Mouse (Mus musculus): ENCODE data around the gene Ndufaf7.
A peak's percentile ranks its signal among the peaks of the same experiment; 100 is the strongest.

The Ndufaf7 gene

GRCm38 (mm10) chr17:78936466-78937228 is at the start of gene Ndufaf7, which contains the start of gene Cebpz:
TSS of gene Ndufaf7 (plus strand) at chr17:78937136.
TSS of gene Cebpz (minus strand) at chr17:78937066.
- DNase-seq = peak; percentile 97 to 98

GRCm38 (mm10) chr17:78888554-78888953 is 48.4 kb upstream of the Ndufaf7 start:
- no peak for DNase-seq

- no peak for DNase-seq
These were observed 47.8 kb upstream of the Ndufaf7 start for GRCm38 (mm10) chr17:78889184-78889583.

GRCm38 (mm10) chr17:78891020-78891419 is 45.9 kb upstream of the Ndufaf7 start:
- no peak for DNase-seq

GRCm38 (mm10) chr17:78894991-78895390 is 41.9 kb upstream of the Ndufaf7 start:
- no peak for DNase-seq

GRCm38 (mm10) chr17:78895394-78895793 is 41.5 kb upstream of the Ndufaf7 start:
- peak; percentile 36 to 56 for DNase-seq

GRCm38 (mm10) chr17:78903158-78903557 is 33.8 kb upstream of the Ndufaf7 start:
- DNase-seq = no peak

- DNase-seq = no peak
These were observed 30.0 kb upstream of the Ndufaf7 start, which contains the start of gene Sult6b1 for GRCm38 (mm10) chr17:78906892-78907291. TSS of gene Sult6b1 (minus strand) at chr17:78906992.

GRCm38 (mm10) chr17:78909374-78909773 is 27.6 kb upstream of the Ndufaf7 start:
- DNase-seq = no peak

- no peak for DNase-seq
These were observed 24.1 kb upstream of the Ndufaf7 start for GRCm38 (mm10) chr17:78912861-78913281.

- no peak for DNase-seq
These were observed 23.0 kb upstream of the Ndufaf7 start for GRCm38 (mm10) chr17:78913921-78914320.

GRCm38 (mm10) chr17:78915772-78916171 is 21.2 kb upstream of the Ndufaf7 start:
- DNase-seq = no peak

- DNase-seq = peak; percentile 93 to 95
These were observed 20.5 kb upstream of the Ndufaf7 start, which contains the start of gene Cebpzos for GRCm38 (mm10) chr17:78916369-78916813. TSS of gene Cebpzos (plus strand) at chr17:78916500.

- no peak for DNase-seq
These were observed 20.0 kb upstream of the Ndufaf7 start for GRCm38 (mm10) chr17:78916899-78917298.

GRCm38 (mm10) chr17:78917696-78918095 is 19.2 kb upstream of the Ndufaf7 start:
- no peak for DNase-seq

GRCm38 (mm10) chr17:78935857-78936256 is 1.1 kb upstream of the Ndufaf7 start:
- DNase-seq = no peak

- no peak for DNase-seq
These were observed 405 bp downstream of the Ndufaf7 start for GRCm38 (mm10) chr17:78937229-78937853.

- no peak for DNase-seq
These were observed 2.0 kb downstream of the Ndufaf7 start for GRCm38 (mm10) chr17:78938927-78939326.

GRCm38 (mm10) chr17:78942579-78942978 is 5.6 kb downstream of the Ndufaf7 start:
- no peak for DNase-seq

- no peak for DNase-seq
These were observed 14.3 kb downstream of the Ndufaf7 start for GRCm38 (mm10) chr17:78951225-78951624.

- DNase-seq = no peak
These were observed 15.1 kb downstream of the Ndufaf7 start for GRCm38 (mm10) chr17:78952070-78952469.

- DNase-seq = no peak
These were observed 16.3 kb downstream of the Ndufaf7 start for GRCm38 (mm10) chr17:78953240-78953639.

GRCm38 (mm10) chr17:78959473-78959872 is 22.5 kb downstream of the Ndufaf7 start:
- no peak for DNase-seq

- DNase-seq = no peak
These were observed 27.5 kb downstream of the Ndufaf7 start for GRCm38 (mm10) chr17:78964387-78964786.

Measured in kidney, adult 8-10 months (tissue).